Mouse (Mus musculus): Measurements from ENCODE around the gene Mpp4.
A peak's percentile ranks its signal among the peaks of the same experiment; 100 is the strongest.

DNA sequence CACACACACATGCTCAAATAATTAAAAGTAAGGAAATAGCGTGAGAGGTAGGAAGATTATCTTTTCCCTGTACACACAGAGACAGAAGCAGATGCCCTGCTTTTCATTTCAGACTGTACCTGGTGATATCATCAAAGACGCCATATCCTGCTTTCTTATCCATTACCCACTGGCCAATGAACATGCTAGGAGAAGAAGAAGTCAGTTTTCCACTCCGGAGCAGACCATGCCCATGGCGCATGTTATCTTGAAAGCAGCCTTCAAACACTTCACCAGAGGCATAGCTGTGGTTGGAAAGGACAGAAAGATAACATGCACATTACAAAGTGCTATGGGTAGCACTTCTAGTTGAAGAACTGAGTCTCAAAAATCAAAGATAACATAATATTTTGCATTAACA is 19.9 kb upstream of the Mpp4 start:
- TF ChIP-seq CTCF (IDR thresholded peaks at IDR 0.05; ENCODE audit: low read depth) = no peak
- TF ChIP-seq EP300 (IDR thresholded peaks at IDR 0.05; ENCODE audit: low read depth) = peak; percentile 50
